Mouse (Mus musculus): ENCODE measurements around the gene B4galnt3.

Gene B4galnt3

GRCm38 (mm10) chr6:120157479-120157878 is 136.9 kb downstream of the B4galnt3 start:
- in situ Hi-C loops (cut with MboI, MseI), result no loop called here

GRCm38 (mm10) chr6:120155510-120155909 is 138.8 kb downstream of the B4galnt3 start:
- in situ Hi-C loops (cut with MboI, MseI), result no loop called here

GRCm38 (mm10) chr6:120154526-120155309 is 139.6 kb downstream of the B4galnt3 start:
- in situ Hi-C loops (cut with MboI, MseI), result no loop called here

All from T-helper 17 cell (primary cell).